Mouse (Mus musculus): ENCODE measurements around the gene Vipr1.

Gene Vipr1

DNA sequence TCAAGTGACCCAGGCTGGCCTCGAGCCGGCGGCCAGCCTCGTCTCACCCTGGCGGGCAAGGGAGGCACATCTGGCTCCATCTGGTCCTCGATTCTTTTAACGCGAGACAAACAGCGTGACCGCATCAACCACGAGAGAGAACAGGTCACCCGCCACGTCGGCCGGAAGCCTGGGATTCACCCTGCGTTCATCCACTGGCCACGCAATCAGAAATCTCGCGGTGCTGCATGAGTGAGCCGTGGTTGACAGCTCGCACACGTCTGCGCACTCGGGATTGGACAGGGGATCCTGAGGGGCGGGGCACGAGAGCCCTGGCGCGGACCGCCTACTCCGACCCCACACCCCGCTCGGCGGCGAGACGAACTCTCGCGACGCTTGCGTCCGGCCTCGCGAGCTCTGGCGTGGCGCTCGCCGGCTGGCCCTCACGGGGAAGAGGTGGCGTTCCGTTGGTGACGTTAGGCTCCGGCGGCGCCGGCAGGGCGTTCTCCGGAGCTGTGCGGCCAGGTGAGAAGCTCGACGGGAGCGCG, 76.3 kb downstream of the Vipr1 start, which contains the start of gene Nktr:
Gene Nktr (plus strand): TSS at position 378 of the 527 bp plus-strand sequence.
- DNase-seq (ENCODE audit: low spot score), result peak; percentile 91

- DNase-seq (ENCODE audit: low spot score), result peak; percentile 51
Measured at GRCm38 (mm10) chr9:121719347-121720331, 77.1 kb downstream of the Vipr1 start.

Data from ovary, postnatal 14 days (tissue).